Mouse (Mus musculus): ENCODE measurements around the gene Ncor2. TPM values are rescaled to one million over a fixed set of nuclear protein-coding genes. Genes with fewer than 3 reads are reported as not detected.
"Not testable (repeated sequence)": the region's sequence is repeated elsewhere in the genome, so short reads cannot be mapped to it uniquely, and the experiment has no call there.

Ncor2 gene
- polyA plus RNA-seq, 1 experiment from 2014 or later, result 27.5 TPM

- Histone ChIP-seq H3K9ac (ENCODE audit: low read length) (peak overlapping the region; percentile 14; the same call in 1 of the 2 replicates), H3K9me3 (ENCODE audit: control insufficient read depth, low read length) (no peaks in the 10 kb centered on the region), H3K27ac (ENCODE audit: low read depth) (peak overlapping the region; percentile 78), H3K4me1 (replicated peaks; ENCODE audit: control insufficient read depth, insufficient read depth, low read length) (peaks cover 18% of the 10 kb centered on the region), H3K4me2 (ENCODE audit: low read length) (peak overlapping the region; percentile 51), H3K27me3 (replicated peaks; ENCODE audit: control insufficient read depth, insufficient read depth, low read length) (no peaks in the 10 kb centered on the region), H3K36me3 (ENCODE audit: control insufficient read depth, insufficient read depth, low read length) (no peaks in the 10 kb centered on the region), H3K4me3 (ENCODE audit: low read depth, low read length) (peak overlapping the region; percentile 11)
- 7% methylated on average over 24 of the region's 24 CpGs for WGBS
- DNase-seq (ENCODE audit: low spot score) (peak; percentile 84), ATAC-seq (replicated peaks; ENCODE audit: low FRiP score, low TSS enrichment, low read depth) (peak; percentile 70)
Observed at GRCm38 (mm10) chr5:125215930-125216459, 37.0 kb upstream of the Ncor2 start.

GRCm38 (mm10) chr5:125215346-125215929, 36.4 kb upstream of the Ncor2 start:
- 24% methylated on average over 11 of the region's 11 CpGs for WGBS
- ATAC-seq (replicated peaks; ENCODE audit: low FRiP score, low TSS enrichment, low read depth) (peak; percentile 14), DNase-seq (ENCODE audit: low spot score) (no peak)
- H3K36me3 ChIP-seq (ENCODE audit: control insufficient read depth, insufficient read depth, low read length), result no peaks in the 10 kb centered on the region
- peak overlapping the region; percentile 78 for H3K27ac ChIP-seq (ENCODE audit: low read depth)
- peak overlapping the region; percentile 14; the same call in 1 of the 2 replicates for H3K9ac ChIP-seq (ENCODE audit: low read length)
- no peaks in the 10 kb centered on the region for H3K9me3 ChIP-seq (ENCODE audit: control insufficient read depth, low read length)
- peak overlapping the region; percentile 51 for H3K4me2 ChIP-seq (ENCODE audit: low read length)
- H3K27me3 ChIP-seq (replicated peaks; ENCODE audit: control insufficient read depth, insufficient read depth, low read length), result no peaks in the 10 kb centered on the region
- H3K4me1 ChIP-seq (replicated peaks; ENCODE audit: control insufficient read depth, insufficient read depth, low read length), result peaks cover 18% of the 10 kb centered on the region
- H3K4me3 ChIP-seq (ENCODE audit: low read depth, low read length), result peak overlapping the region; percentile 11

- H3K4me3 ChIP-seq (ENCODE audit: low read depth, low read length), result no peak overlapping the region
- WGBS, result 79% methylated on average over 6 of the region's 6 CpGs
Observed at GRCm38 (mm10) chr5:125214064-125214463, 35.0 kb upstream of the Ncor2 start.

GRCm38 (mm10) chr5:125204910-125205309, 25.9 kb upstream of the Ncor2 start:
- H3K36me3 ChIP-seq (ENCODE audit: control insufficient read depth, insufficient read depth, low read length); H3K9ac ChIP-seq (ENCODE audit: low read length); H3K4me1 ChIP-seq (replicated peaks; ENCODE audit: control insufficient read depth, insufficient read depth, low read length); DNase-seq (ENCODE audit: low spot score); H3K4me2 ChIP-seq (ENCODE audit: low read length); H3K27ac ChIP-seq (ENCODE audit: low read depth); H3K9me3 ChIP-seq (ENCODE audit: control insufficient read depth, low read length); H3K27me3 ChIP-seq (replicated peaks; ENCODE audit: control insufficient read depth, insufficient read depth, low read length); H3K4me3 ChIP-seq (ENCODE audit: low read depth, low read length); ATAC-seq (replicated peaks; ENCODE audit: low FRiP score, low TSS enrichment, low read depth): not testable (repeated sequence)
- whole genome bisulfite sequencing, result 87% methylated on average over 3 of the region's 3 CpGs

More at GRCm38 (mm10) chr5:125214064-125214463, 35.0 kb upstream of the Ncor2 start:
- Histone ChIP-seq H3K4me1 (replicated peaks; ENCODE audit: control insufficient read depth, insufficient read depth, low read length) (peaks cover 18% of the 10 kb centered on the region), H3K27me3 (replicated peaks; ENCODE audit: control insufficient read depth, insufficient read depth, low read length) (no peaks in the 10 kb centered on the region), H3K27ac (ENCODE audit: low read depth) (no peak overlapping the region), H3K9me3 (ENCODE audit: control insufficient read depth, low read length) (no peaks in the 10 kb centered on the region), H3K9ac (ENCODE audit: low read length) (no peak overlapping the region), H3K36me3 (ENCODE audit: control insufficient read depth, insufficient read depth, low read length) (no peaks in the 10 kb centered on the region), H3K4me2 (ENCODE audit: low read length) (no peak overlapping the region)
- no peak for DNase-seq (ENCODE audit: low spot score)
- ATAC-seq (replicated peaks; ENCODE audit: low FRiP score, low TSS enrichment, low read depth), result no peak

- Histone ChIP-seq H3K4me2 (ENCODE audit: low read length) (no peak overlapping the region), H3K4me1 (replicated peaks; ENCODE audit: control insufficient read depth, insufficient read depth, low read length) (peaks cover 6% of the 10 kb centered on the region), H3K36me3 (ENCODE audit: control insufficient read depth, insufficient read depth, low read length) (no peaks in the 10 kb centered on the region), H3K27me3 (replicated peaks; ENCODE audit: control insufficient read depth, insufficient read depth, low read length) (no peaks in the 10 kb centered on the region), H3K4me3 (ENCODE audit: low read depth, low read length) (no peak overlapping the region), H3K9ac (ENCODE audit: low read length) (no peak overlapping the region), H3K9me3 (ENCODE audit: control insufficient read depth, low read length) (no peaks in the 10 kb centered on the region), H3K27ac (ENCODE audit: low read depth) (no peak overlapping the region)
- ATAC-seq (replicated peaks; ENCODE audit: low FRiP score, low TSS enrichment, low read depth) (no peak), DNase-seq (ENCODE audit: low spot score) (no peak)
- WGBS, result 83% methylated on average over 11 of the region's 11 CpGs
Observed at GRCm38 (mm10) chr5:125204199-125204815, 25.3 kb upstream of the Ncor2 start.

GRCm38 (mm10) chr5:125203759-125204158, 24.7 kb upstream of the Ncor2 start:
- WGBS, result 77% methylated on average over 11 of the region's 11 CpGs
- Histone ChIP-seq H3K4me3 (ENCODE audit: low read depth, low read length) (no peak overlapping the region), H3K9me3 (ENCODE audit: control insufficient read depth, low read length) (no peaks in the 10 kb centered on the region), H3K4me1 (replicated peaks; ENCODE audit: control insufficient read depth, insufficient read depth, low read length) (peaks cover 6% of the 10 kb centered on the region), H3K27me3 (replicated peaks; ENCODE audit: control insufficient read depth, insufficient read depth, low read length) (no peaks in the 10 kb centered on the region), H3K36me3 (ENCODE audit: control insufficient read depth, insufficient read depth, low read length) (no peaks in the 10 kb centered on the region), H3K4me2 (ENCODE audit: low read length) (no peak overlapping the region), H3K9ac (ENCODE audit: low read length) (no peak overlapping the region), H3K27ac (ENCODE audit: low read depth) (no peak overlapping the region)
- no peak for ATAC-seq (replicated peaks; ENCODE audit: low FRiP score, low TSS enrichment, low read depth)
- DNase-seq (ENCODE audit: low spot score), result no peak

GRCm38 (mm10) chr5:125203099-125203498, 24.1 kb upstream of the Ncor2 start:
- Histone ChIP-seq H3K9ac (ENCODE audit: low read length) (no peak overlapping the region), H3K9me3 (ENCODE audit: control insufficient read depth, low read length) (no peaks in the 10 kb centered on the region), H3K27ac (ENCODE audit: low read depth) (no peak overlapping the region), H3K27me3 (replicated peaks; ENCODE audit: control insufficient read depth, insufficient read depth, low read length) (no peaks in the 10 kb centered on the region), H3K4me1 (replicated peaks; ENCODE audit: control insufficient read depth, insufficient read depth, low read length) (peaks cover 6% of the 10 kb centered on the region), H3K4me3 (ENCODE audit: low read depth, low read length) (no peak overlapping the region), H3K4me2 (ENCODE audit: low read length) (no peak overlapping the region), H3K36me3 (ENCODE audit: control insufficient read depth, insufficient read depth, low read length) (no peaks in the 10 kb centered on the region)
- ATAC-seq (replicated peaks; ENCODE audit: low FRiP score, low TSS enrichment, low read depth) (no peak), DNase-seq (ENCODE audit: low spot score) (no peak)
- 23% methylated on average over 7 of the region's 7 CpGs for WGBS

GRCm38 (mm10) chr5:125202100-125202499, 23.1 kb upstream of the Ncor2 start:
- Histone ChIP-seq H3K9me3 (ENCODE audit: control insufficient read depth, low read length) (no peaks in the 10 kb centered on the region), H3K27ac (ENCODE audit: low read depth) (no peak overlapping the region), H3K9ac (ENCODE audit: low read length) (no peak overlapping the region), H3K27me3 (replicated peaks; ENCODE audit: control insufficient read depth, insufficient read depth, low read length) (no peaks in the 10 kb centered on the region), H3K4me2 (ENCODE audit: low read length) (no peak overlapping the region), H3K36me3 (ENCODE audit: control insufficient read depth, insufficient read depth, low read length) (no peaks in the 10 kb centered on the region), H3K4me3 (ENCODE audit: low read depth, low read length) (no peak overlapping the region), H3K4me1 (replicated peaks; ENCODE audit: control insufficient read depth, insufficient read depth, low read length) (peaks cover 6% of the 10 kb centered on the region)
- 81% methylated on average over 5 of the region's 5 CpGs for WGBS
- ATAC-seq (replicated peaks; ENCODE audit: low FRiP score, low TSS enrichment, low read depth) (no peak), DNase-seq (ENCODE audit: low spot score) (no peak)

- ATAC-seq (replicated peaks; ENCODE audit: low FRiP score, low TSS enrichment, low read depth) (no peak), DNase-seq (ENCODE audit: low spot score) (no peak)
- H3K4me2 ChIP-seq (ENCODE audit: low read length), result no peak overlapping the region
- WGBS, result 83% methylated on average over 6 of the region's 6 CpGs
- H3K4me3 ChIP-seq (ENCODE audit: low read depth, low read length), result no peak overlapping the region
- H3K9ac ChIP-seq (ENCODE audit: low read length), result no peak overlapping the region
- peaks cover 17% of the 10 kb centered on the region for H3K4me1 ChIP-seq (replicated peaks; ENCODE audit: control insufficient read depth, insufficient read depth, low read length)
- H3K36me3 ChIP-seq (ENCODE audit: control insufficient read depth, insufficient read depth, low read length), result no peaks in the 10 kb centered on the region
- H3K27ac ChIP-seq (ENCODE audit: low read depth), result no peak overlapping the region
- no peaks in the 10 kb centered on the region for H3K27me3 ChIP-seq (replicated peaks; ENCODE audit: control insufficient read depth, insufficient read depth, low read length)
- no peaks in the 10 kb centered on the region for H3K9me3 ChIP-seq (ENCODE audit: control insufficient read depth, low read length)
Observed at GRCm38 (mm10) chr5:125199086-125199485, 20.1 kb upstream of the Ncor2 start.
